Mouse (Mus musculus) liver, embryonic 15.5 days (tissue): Measurements from ENCODE around the gene Slc26a1. TPM values are rescaled to one million over a fixed set of nuclear protein-coding genes. Genes with fewer than 3 reads are reported as not detected.
A peak's percentile ranks its signal among the peaks of the same experiment; 100 is the strongest.

Source experiments
- ATAC-seq: fragments of 200-750 bp; cut with Nextera tagmentation; 2 replicates; pipeline ENCODE4 v1.8.0; 2017; ENCODE audit warnings: moderate number of reproducible peaks, mild to moderate bottlenecking, moderate library complexity; ENCODE audit not compliant: insufficient read depth
- H3K27ac ChIP-seq: fragments of 300-500 bp; sonication (generic); replicated peaks from 2 replicates; pipeline ENCODE4 v1.5.1; 2015; ENCODE audit warnings: mild to moderate bottlenecking, inconsistent platforms
- H3K27me3 ChIP-seq: fragments of 300-500 bp; sonication (generic); 2 replicates; pipeline ENCODE4 v1.6.1; 2015; ENCODE audit warnings: mild to moderate bottlenecking, inconsistent platforms
- H3K36me3 ChIP-seq: fragments of 300-500 bp; sonication (generic); replicated peaks from 2 replicates; pipeline ENCODE4 v1.6.1; 2015; ENCODE audit warnings: moderate library complexity, mild to moderate bottlenecking, inconsistent platforms
- H3K4me1 ChIP-seq: fragments of 300-500 bp; sonication (generic); replicated peaks from 2 replicates; pipeline ENCODE4 v1.6.1; 2015; ENCODE audit warnings: inconsistent platforms
- H3K4me2 ChIP-seq: fragments of 300-500 bp; sonication (generic); 2 replicates; pipeline ENCODE4 v1.6.1; 2015; ENCODE audit warnings: moderate library complexity, mild to moderate bottlenecking, inconsistent platforms
- H3K4me3 ChIP-seq: fragments of 300-500 bp; sonication (generic); replicated peaks from 2 replicates; pipeline ENCODE4 v1.5.1; 2015; ENCODE audit warnings: mild to moderate bottlenecking, inconsistent platforms
- H3K9ac ChIP-seq: fragments of 300-500 bp; sonication (generic); 2 replicates; pipeline ENCODE4 v1.6.1; 2015; ENCODE audit warnings: moderate library complexity, mild to moderate bottlenecking, inconsistent platforms
- H3K9me3 ChIP-seq: fragments of 300-500 bp; sonication (generic); replicated peaks from 2 replicates; pipeline ENCODE4 v1.6.1; 2016; ENCODE audit warnings: inconsistent platforms
- WGBS: fragments of 180-500 bp; shearing (Covaris S2); methylation state at CpG from one replicate; pipeline ENCODE4 v1.1.7; 2015; ENCODE audit warnings: mixed read lengths; ENCODE audit not compliant: insufficient replicate concordance; 5-methylcytosine and 5-hydroxymethylcytosine counted together
- polyA plus RNA-seq: library from polyadenylated mRNA; unstranded; fragments of >200 nt; fragmentation: Nextera tagmentation; extraction: Ambion mirVana; gene quantifications from 2 replicates; pipeline ENCODE4 v1.2.1, GENCODE M21; 2015

Slc26a1 gene
- polyA plus RNA-seq, 1 experiment from 2014 or later, result 18.6 TPM

GRCm38 (mm10) chr5:108691152-108691551, 15.8 kb upstream of the Slc26a1 start:
- 56% methylated on average over 4 of the region's 4 CpGs for WGBS
- no peaks in the 10 kb centered on the region for H3K36me3 ChIP-seq
- H3K9me3 ChIP-seq, result no peaks in the 10 kb centered on the region
- H3K4me2 ChIP-seq, result no peak overlapping the region
- no peaks in the 10 kb centered on the region for H3K27me3 ChIP-seq
- ATAC-seq, result no peak
- no peak overlapping the region for H3K27ac ChIP-seq
- no peak overlapping the region for H3K4me3 ChIP-seq
- peaks cover 43% of the 10 kb centered on the region for H3K4me1 ChIP-seq
- no peak overlapping the region for H3K9ac ChIP-seq

GRCm38 (mm10) chr5:108689091-108689490, 13.7 kb upstream of the Slc26a1 start:
- Histone ChIP-seq H3K4me1 (peaks cover 26% of the 10 kb centered on the region), H3K36me3 (no peaks in the 10 kb centered on the region), H3K27me3 (no peaks in the 10 kb centered on the region), H3K9me3 (no peaks in the 10 kb centered on the region), H3K9ac (no peak overlapping the region), H3K4me2 (no peak overlapping the region), H3K27ac (no peak overlapping the region), H3K4me3 (no peak overlapping the region)
- 71% methylated on average over 5 of the region's 5 CpGs for WGBS
- ATAC-seq, result no peak

- Histone ChIP-seq H3K4me3 (no peak overlapping the region), H3K9ac (no peak overlapping the region), H3K9me3 (no peaks in the 10 kb centered on the region), H3K4me2 (no peak overlapping the region), H3K27ac (no peak overlapping the region), H3K36me3 (no peaks in the 10 kb centered on the region), H3K4me1 (peaks cover 39% of the 10 kb centered on the region), H3K27me3 (no peaks in the 10 kb centered on the region)
- WGBS, result 80% methylated on average over 6 of the region's 6 CpGs
- no peak for ATAC-seq
Observed at GRCm38 (mm10) chr5:108680871-108681270, 5.5 kb upstream of the Slc26a1 start.

- Histone ChIP-seq H3K4me2 (no peak overlapping the region), H3K9me3 (no peaks in the 10 kb centered on the region), H3K4me3 (no peak overlapping the region), H3K4me1 (peaks cover 49% of the 10 kb centered on the region), H3K36me3 (no peaks in the 10 kb centered on the region), H3K27me3 (no peaks in the 10 kb centered on the region), H3K9ac (no peak overlapping the region), H3K27ac (no peak overlapping the region)
- ATAC-seq, result no peak
- WGBS, result 33% methylated on average over 3 of the region's 3 CpGs
Observed at GRCm38 (mm10) chr5:108679909-108680308, 4.5 kb upstream of the Slc26a1 start.

GRCm38 (mm10) chr5:108678296-108678854, 3.0 kb upstream of the Slc26a1 start:
- H3K4me1 ChIP-seq, result peaks cover 64% of the 10 kb centered on the region

GRCm38 (mm10) chr5:108677605-108678295, 2.4 kb upstream of the Slc26a1 start:
- Histone ChIP-seq H3K4me1 (peaks cover 70% of the 10 kb centered on the region), H3K9ac (peak overlapping the region; percentile 58), H3K27ac (peak overlapping the region; percentile 92), H3K4me2 (peak overlapping the region; percentile 73), H3K36me3 (peaks cover 12% of the 10 kb centered on the region), H3K27me3 (no peaks in the 10 kb centered on the region), H3K4me3 (peak overlapping the region; percentile 56), H3K9me3 (no peaks in the 10 kb centered on the region)
- WGBS, result 11% methylated on average over 25 of the region's 25 CpGs
- ATAC-seq, result peak; percentile 40

More at GRCm38 (mm10) chr5:108678296-108678854, 3.0 kb upstream of the Slc26a1 start:
- Histone ChIP-seq H3K27me3 (no peaks in the 10 kb centered on the region), H3K9ac (no peak overlapping the region), H3K4me2 (no peak overlapping the region), H3K4me3 (no peak overlapping the region), H3K27ac (peak overlapping the region; percentile 92), H3K36me3 (peaks cover 5% of the 10 kb centered on the region), H3K9me3 (no peaks in the 10 kb centered on the region)
- ATAC-seq, result no peak
- WGBS, result 64% methylated on average over 6 of the region's 6 CpGs

GRCm38 (mm10) chr5:108676772-108677498, 1.6 kb upstream of the Slc26a1 start:
- peak overlapping the region; percentile 92 for H3K27ac ChIP-seq
- H3K36me3 ChIP-seq, result peaks cover 20% of the 10 kb centered on the region
- H3K9ac ChIP-seq, result peak overlapping the region; percentile 58
- no peaks in the 10 kb centered on the region for H3K9me3 ChIP-seq
- H3K4me3 ChIP-seq, result peak overlapping the region; percentile 56
- ATAC-seq, result peak; percentile 77
- H3K4me2 ChIP-seq, result peak overlapping the region; percentile 73
- no peaks in the 10 kb centered on the region for H3K27me3 ChIP-seq
- peaks cover 78% of the 10 kb centered on the region for H3K4me1 ChIP-seq
- 8% methylated on average over 5 of the region's 5 CpGs for WGBS

- Histone ChIP-seq H3K27ac (peak overlapping the region; percentile 92), H3K4me3 (peak overlapping the region; percentile 56), H3K9me3 (no peaks in the 10 kb centered on the region), H3K9ac (peak overlapping the region; percentile 66), H3K4me2 (peak overlapping the region; percentile 73), H3K4me1 (peaks cover 98% of the 10 kb centered on the region), H3K36me3 (peaks cover 35% of the 10 kb centered on the region), H3K27me3 (no peaks in the 10 kb centered on the region)
- ATAC-seq, result peak; percentile 14
- 41% methylated on average over 2 of the region's 2 CpGs for WGBS
Observed at GRCm38 (mm10) chr5:108674624-108675023, 745 bp downstream of the Slc26a1 start.

- Histone ChIP-seq H3K4me2 (no peak overlapping the region), H3K27ac (peak overlapping the region; percentile 92; the same call in 1 of the 2 replicates), H3K4me1 (peaks cover 86% of the 10 kb centered on the region), H3K4me3 (no peak overlapping the region), H3K9me3 (no peaks in the 10 kb centered on the region), H3K36me3 (peaks cover 35% of the 10 kb centered on the region), H3K9ac (no peak overlapping the region), H3K27me3 (no peaks in the 10 kb centered on the region)
- ATAC-seq, result no peak
- 87% methylated on average over 12 of the region's 12 CpGs for WGBS
Observed at GRCm38 (mm10) chr5:108671757-108672156, 3.6 kb downstream of the Slc26a1 start.

- Histone ChIP-seq H3K4me2 (0 out of 2 replicates have a peak overlapping the region, but pooled peaks have one; percentile 88), H3K4me3 (no peak overlapping the region), H3K36me3 (peaks cover 35% of the 10 kb centered on the region), H3K27ac (peak overlapping the region; percentile 90; the same call in 1 of the 2 replicates), H3K9me3 (no peaks in the 10 kb centered on the region), H3K27me3 (no peaks in the 10 kb centered on the region), H3K4me1 (peaks cover 76% of the 10 kb centered on the region), H3K9ac (no peak overlapping the region)
- no peak for ATAC-seq
Observed at GRCm38 (mm10) chr5:108670785-108671184, 4.6 kb downstream of the Slc26a1 start.

GRCm38 (mm10) chr5:108669986-108670385, 5.4 kb downstream of the Slc26a1 start:
- Histone ChIP-seq H3K9ac (peak overlapping the region; percentile 74; the same call in 1 of the 2 replicates), H3K27me3 (peaks cover 2% of the 10 kb centered on the region; the same call in 1 of the 2 replicates), H3K9me3 (no peaks in the 10 kb centered on the region), H3K4me2 (peak overlapping the region; percentile 88), H3K27ac (peak overlapping the region; percentile 90), H3K4me3 (peak overlapping the region; percentile 68), H3K4me1 (peaks cover 68% of the 10 kb centered on the region), H3K36me3 (peaks cover 35% of the 10 kb centered on the region)
- ATAC-seq, result no peak
- WGBS, result 62% methylated on average over 9 of the region's 9 CpGs
